Mouse (Mus musculus) CD4-positive naive resting alpha-beta T cell, adult 57 days (primary cell): ENCODE results near the gene Sh3bgrl. TPM values are rescaled to one million over a fixed set of nuclear protein-coding genes. Genes with fewer than 3 reads are reported as not detected.

ENCODE experiments used
- total RNA-seq: library from RNA; stranded (reverse); gene quantifications from one replicate; pipeline ENCODE4 v1.2.4, GENCODE M21; 2023

Gene Sh3bgrl
- total RNA-seq = 18.9 TPM

DNA sequence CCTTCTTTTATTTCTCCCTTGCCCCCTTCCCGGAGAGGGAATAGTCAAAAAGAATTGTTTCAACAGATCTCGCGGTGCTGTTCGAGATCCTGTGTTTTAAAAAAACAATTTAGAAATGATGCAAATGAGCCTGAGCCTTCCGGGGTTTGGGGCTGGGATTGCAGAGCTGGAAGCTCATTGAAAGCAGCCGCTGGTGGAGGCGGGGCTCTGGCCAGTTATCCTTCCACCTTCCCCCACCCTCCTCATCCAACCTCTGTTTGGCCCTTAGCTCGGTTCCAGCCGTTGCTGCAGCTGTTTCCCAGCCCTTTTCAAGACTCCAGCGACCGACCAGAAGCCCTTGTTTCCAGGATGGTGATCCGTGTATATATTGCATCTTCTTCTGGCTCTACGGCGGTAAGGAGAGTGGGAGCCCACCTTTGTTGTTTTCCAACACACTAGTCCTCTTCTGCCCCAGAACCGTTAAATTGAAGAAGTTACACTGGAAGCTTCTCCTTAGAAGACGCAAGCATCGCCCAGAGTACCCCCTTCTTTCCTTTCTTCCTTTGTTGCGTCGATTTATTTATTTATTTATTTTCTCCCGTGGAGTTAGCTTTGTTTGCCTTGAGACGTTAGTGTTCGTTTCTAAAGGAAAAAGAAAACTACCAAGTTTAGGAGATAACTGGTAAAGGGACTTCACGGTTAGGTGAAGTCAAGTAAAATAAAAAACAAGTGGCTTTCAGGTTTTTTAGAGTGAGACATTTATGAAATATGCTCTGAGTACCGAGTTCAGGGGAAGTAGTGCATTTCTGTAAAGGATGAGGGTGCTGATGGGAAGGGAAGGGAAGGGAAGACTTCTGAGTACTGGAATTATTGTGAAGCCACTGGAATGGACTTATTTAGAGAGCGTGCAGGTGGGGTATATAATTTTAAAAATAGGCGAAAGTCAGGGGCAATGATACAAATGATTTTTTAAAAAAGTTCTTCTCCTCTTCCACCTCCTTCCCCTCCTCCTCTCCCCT is at the start of gene Sh3bgrl:
Sh3bgrl (plus strand) TSS at position 121 of the 998 bp plus-strand sequence.

DNA sequence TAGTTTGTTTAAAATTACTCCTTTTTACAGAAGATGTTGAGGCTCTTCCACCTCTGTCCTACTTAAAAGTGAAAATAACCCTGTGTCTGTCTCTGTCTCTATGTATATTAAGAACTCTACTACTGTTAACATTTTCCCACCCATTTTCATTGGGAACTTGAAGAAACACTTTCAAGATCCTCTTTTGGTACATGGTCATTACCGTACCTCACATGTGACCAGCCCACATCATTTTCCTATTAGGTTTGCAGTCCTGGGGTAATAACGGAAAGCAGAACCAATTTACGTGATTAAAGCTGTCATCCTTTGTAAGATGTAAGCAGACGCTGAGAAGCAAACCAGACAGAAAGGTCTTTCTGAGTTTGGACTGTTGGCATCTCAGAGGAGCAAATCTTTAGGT is 101.3 kb downstream of the Sh3bgrl start, which contains the start of gene Gm6377:
Gm6377 (plus strand) TSS at position 289 of the 400 bp plus-strand sequence.

Other genes with a start within 250 kb of the Sh3bgrl start
- gene Hmgn5, start 82.0 kb upstream of the Sh3bgrl start, total RNA-seq = 10.3 TPM
- gene Gm6377, start 101.4 kb downstream of the Sh3bgrl start, total RNA-seq = 2.5 TPM